Mouse (Mus musculus) erythroid progenitor cell, adult 5-6 weeks (primary cell): ENCODE measurements around the gene Eftud2. TPM values are rescaled to one million over a fixed set of nuclear protein-coding genes. Genes with fewer than 3 reads are reported as not detected.
A peak's percentile ranks its signal among the peaks of the same experiment; 100 is the strongest.

ENCODE experiments used
- ATAC-seq: replicated peaks from 2 replicates; pipeline ENCODE4 v1.8.0; 2016; ENCODE audit warnings: moderate number of reproducible peaks, mild to moderate bottlenecking, moderate TSS enrichment, inconsistent platforms; ENCODE audit not compliant: poor library complexity, low FRiP score, severe bottlenecking
- total RNA-seq, 2 experiments: library from RNA; stranded (forward) in 1 of 2; stranded (reverse) in 1 of 2; fragments of 150-400 nt in 1 of 2; fragments of 186-747, 209-891 nt in 1 of 2; gene quantifications; 2 replicates each; pipeline versions ENCODE4 v1.2.3 to v1.2.4; 2015 to 2017; ENCODE audit warnings: low replicate concordance in 2 of 2

Eftud2 gene
- total RNA-seq (2015; ENCODE audit: low replicate concordance) (93.7 and 136 TPM in 2 replicates), total RNA-seq (2017; ENCODE audit: low replicate concordance) (89.9 and 133 TPM in 2 replicates)

DNA sequence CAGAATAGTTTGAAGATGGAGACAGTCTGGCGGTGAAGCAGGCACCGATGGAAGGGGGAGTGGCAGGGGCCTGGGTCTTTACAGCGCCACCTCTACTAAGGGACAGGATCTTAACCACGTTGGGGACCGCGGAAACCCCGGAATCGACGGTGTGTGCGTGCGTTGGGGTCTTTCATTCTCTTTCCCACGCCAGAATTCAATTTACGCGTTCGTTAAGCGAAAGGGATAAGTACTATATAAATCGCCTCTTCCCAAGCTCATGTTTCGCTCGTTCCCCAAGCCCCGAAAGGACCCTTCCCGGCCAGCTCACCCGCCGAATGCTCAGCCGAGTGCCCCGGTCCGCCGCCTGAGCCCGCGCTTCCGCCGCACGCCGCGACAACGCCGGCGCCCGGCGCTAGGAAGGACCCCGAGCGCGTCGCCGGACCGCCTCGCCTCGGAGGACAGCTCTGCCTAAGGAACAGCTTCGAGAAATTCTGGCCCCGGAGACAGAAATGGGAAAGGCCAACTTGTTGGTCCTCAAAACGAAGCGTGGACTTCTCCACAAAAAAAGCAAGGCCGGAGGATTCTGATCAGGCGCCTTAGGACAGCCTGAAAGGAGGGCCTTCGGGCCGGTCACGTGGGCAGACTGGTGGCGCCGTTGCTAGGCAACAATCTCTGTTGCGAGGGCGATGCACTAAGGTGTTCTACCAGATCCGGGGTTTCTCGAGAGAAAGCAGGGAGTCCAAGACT is at the start of gene Eftud2, which contains the start of gene Ccdc103:
Gene Eftud2, minus strand, starts transcription at position 401 of the 729 bp plus-strand sequence.
Gene Ccdc103, plus strand, starts transcription at position 620 of the 729 bp plus-strand sequence.
- ATAC-seq: peak; percentile 87

DNA sequence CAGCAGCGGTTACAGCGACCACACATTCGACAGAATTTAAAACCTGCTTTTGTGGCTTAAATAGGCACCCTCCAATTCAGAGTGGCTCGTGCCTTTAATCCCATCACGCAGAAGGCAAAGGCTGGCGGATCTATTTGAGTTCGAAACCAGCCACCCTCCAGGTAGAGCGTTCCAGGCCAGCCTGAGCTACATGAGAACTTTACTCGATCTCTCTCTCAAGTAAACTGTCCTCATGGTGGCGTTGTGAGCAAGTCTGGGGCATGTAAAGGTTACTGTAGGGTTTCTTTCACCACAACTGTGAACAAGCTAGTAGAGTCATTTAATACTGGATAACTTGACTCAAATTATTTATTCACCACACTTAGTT is 44.5 kb upstream of the Eftud2 start:
- ATAC-seq: peak; percentile 59

DNA sequence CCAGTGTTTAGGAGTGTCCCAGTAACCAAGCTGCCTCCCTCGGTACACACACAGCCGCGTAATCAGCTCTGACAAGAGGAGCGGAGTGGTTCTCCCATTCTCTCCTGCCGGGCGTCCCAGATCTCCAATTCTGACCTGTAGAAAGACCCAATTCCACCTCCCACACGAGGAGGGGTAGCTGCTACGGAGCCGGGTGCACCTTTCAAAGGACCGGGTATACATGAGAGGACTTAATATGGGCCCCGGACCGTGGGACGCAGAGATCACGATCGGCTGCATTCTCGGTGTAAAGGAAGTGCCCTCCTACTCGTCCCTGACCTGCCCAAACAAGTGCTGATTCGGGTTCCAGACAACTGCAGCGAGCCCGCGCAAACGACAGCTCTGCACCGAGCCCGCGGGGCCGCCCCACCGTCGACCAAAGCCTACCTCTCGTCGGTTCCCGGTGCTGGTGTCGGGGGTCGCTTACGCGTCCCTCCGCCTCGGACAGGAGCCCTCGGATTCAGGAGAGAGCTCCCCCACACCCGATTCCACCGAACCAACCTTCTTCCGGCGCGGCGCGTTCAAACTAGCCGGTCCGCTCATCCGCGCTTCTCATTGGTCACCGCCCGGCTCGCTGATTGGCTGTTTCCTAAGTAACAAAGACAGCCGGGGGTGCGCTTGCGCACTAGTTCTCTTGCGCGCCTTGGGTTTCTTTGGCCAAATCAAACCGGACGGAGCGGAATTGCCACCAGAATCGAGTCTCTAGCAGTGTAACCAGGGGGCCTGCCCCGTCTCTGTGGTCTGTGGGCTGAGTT is 44.0 kb upstream of the Eftud2 start, which contains the start of gene Kif18b:
Gene Kif18b, minus strand, starts transcription at position 568 of the 794 bp plus-strand sequence.
- ATAC-seq: peak; percentile 93

DNA sequence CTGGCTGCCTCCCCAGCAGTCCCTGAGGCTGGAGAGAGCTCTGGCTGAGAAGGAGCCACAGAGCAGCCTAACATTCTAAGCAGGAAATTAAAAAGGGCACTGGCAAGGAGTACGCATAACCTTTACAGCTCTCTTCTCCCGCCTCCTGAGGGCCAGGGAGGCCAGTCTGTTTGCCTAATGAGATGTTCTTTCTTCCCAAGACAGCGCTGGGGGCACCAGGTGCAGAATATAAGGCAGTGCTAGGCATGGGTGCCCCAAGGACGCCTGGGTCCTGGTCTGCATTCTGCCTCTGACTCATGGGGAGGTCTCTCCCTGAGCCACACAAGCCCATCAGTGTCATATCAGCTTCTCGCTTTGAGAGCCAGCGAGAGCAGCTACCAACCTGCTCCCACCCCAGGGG is 40.7 kb upstream of the Eftud2 start:
- no peak for ATAC-seq

DNA sequence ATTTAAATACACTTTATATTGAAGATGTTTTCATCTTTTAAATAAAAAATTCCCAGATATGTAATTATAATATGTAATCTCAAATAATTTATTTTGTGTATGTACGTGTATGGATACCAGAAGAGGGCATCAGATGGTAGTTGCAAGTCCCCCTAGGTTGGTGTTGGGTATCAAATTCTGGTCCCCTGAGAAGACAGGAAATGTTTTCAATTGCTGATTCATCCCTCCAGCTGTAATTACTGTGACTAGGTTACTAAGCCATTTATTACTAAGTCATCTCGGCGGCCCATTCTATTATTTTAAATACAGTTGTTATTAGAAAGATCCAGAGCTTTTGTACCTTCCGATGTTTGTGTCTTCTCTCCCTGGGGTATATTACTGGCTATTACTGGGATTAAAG is 37.3 kb upstream of the Eftud2 start:
- ATAC-seq: no peak

DNA sequence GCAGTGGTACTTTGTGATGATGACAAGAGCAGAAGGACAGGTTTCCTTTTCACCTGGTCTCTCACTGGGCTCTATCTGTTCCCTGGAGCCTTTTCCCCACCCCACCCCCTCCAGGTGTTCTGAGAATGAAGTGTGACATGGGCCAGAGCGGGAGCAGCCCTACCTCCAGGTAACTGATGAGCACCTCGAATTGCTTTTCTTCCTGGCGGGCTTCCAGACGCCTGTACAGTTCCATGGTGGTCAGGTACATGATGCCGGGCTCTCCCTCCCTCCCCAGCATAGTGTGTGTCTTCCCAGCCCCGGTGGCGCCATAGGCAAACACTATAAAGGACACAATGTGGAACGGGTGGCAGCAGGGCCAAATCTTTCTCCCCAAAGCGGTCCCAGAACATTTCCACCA is 34.6 kb upstream of the Eftud2 start:
- no peak for ATAC-seq

DNA sequence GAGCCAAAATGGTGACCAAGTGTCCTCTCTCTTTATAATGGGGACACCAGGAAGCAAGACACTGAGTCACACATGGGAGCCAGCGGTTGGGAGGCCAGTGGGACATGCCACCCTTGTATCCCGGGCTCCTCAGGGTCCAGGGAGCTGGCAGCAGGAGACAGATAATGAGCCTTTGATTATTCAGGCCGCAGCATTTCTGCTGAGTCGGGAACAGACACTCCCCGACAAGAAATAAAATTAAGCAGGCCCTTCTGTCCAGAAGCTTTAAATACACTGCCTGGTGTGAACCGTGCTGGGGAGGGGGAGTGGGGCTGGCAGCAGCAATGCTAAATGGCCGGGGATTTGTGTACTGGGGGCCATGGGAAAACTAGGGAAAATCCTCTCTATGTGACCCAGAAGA is 30.6 kb upstream of the Eftud2 start:
- no peak for ATAC-seq

DNA sequence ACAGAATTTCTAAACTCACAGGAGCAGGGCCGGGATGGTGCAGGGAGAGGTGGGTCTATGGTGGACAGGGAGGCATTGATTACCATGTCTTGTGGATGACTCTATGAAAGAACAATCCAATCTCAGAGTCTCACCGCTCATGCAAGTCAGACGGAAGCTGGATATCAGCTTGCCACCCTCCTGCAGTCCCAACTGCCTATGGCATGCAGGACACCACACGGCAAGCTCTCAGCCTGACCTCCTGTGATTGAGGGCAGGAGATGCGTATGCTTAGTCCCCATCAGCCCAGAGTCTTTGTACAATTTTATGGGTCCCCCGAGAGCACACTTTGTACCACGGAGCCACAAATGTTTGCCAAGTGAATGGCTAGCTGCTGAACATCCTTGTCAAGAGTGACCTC is 22.9 kb upstream of the Eftud2 start:
- ATAC-seq: no peak

DNA sequence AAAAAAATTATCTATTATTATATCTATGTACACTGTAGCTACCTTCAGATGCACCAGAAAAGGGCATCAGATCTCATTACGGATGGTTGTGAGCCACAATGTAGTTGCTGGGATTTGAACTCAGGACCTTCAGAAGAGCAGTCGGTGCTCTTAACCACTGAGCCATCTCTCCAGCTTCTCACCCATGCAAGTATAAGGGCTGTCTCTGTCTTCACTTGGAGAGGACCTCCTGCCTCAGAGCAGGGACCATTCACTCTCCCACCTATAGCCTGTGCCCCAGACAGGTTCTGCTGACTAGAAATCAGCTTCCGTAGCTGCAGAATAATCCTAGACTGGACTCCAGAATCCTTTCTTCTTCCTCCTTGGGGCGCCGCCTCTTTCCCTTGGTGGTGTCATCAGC is 21.3 kb upstream of the Eftud2 start:
- no peak for ATAC-seq

DNA sequence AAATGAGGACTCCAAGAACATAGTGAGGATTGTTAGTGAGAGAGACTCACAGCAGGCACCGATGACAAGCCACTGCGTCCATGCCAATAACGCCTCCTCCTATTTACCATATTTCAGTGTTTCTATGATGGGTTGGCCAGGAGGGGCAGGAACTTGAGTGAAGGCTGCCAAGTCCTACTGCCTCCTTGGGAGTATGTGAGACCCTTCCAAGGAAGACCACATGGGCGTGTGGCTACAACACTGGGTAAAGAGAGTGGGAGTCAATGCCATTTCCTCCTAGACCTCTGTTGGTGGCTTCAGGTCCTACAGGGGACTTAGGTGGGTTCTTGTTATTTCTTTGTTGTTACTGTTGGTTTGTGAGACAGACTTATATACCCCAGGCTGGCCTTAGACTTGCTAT is 20.4 kb upstream of the Eftud2 start:
- ATAC-seq: 0 out of 2 replicates have a peak, but pooled peaks have one; percentile 6

DNA sequence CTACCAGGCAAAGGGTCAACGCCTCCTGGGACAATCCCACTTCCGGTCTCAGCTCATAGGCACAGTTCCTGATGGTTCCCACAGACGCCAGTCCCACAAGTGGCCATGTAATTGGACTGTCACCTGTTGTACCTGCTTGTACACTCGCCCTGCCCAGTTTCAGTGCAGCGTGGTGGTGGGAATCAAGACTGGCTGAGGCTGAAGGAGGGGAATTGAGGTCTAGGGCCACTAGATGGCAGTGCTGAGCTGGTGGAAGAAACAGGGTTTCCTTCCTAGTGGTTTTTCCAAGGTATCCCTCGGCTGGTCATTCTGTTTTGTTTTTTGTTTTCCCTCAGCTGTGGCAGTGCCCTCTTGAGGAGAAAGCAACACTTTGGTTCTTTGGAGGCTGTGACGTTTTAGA is 20.0 kb upstream of the Eftud2 start, which contains the start of gene Gfap:
Gene Gfap, minus strand, starts transcription at position 150 of the 400 bp plus-strand sequence.
- ATAC-seq: peak; percentile 46

DNA sequence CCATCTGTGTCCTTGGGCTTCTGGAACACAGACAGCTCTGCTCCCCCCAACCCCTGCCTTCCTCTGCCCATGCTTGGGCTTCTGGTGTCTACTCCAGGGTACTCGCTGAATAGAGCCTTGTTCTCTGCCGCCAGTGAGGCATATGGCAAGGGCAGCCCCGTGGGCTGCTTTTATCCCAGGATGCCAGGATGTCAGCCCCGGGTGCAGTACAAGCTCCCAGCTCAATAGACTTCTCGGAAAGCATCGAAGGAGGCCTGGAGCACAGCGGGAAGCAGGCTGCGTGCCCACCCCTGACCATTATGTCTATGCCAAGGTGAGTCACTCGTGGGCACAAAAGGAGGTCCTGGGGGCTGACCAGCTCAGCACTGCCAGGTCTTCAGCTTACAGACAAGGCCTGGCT is 17.6 kb upstream of the Eftud2 start:
- ATAC-seq: no peak

DNA sequence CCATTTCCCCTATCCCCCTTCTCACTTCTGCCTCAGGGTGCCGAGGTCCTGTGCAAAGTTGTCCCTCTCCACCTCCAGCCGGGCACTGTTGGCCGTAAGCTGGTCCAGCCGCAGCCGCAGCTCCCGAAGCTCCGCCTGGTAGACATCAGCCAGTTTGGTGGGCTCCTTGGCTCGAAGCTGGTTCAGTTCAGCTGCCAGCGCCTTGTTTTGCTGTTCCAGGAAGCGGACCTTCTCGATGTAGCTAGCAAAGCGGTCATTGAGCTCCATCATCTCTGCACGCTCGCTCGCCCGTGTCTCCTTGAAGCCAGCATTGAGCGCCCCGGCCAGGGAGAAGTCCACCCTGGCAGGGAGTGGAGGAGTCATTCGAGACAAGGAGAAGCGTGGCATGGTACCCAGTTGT is 15.9 kb upstream of the Eftud2 start:
- no peak for ATAC-seq

DNA sequence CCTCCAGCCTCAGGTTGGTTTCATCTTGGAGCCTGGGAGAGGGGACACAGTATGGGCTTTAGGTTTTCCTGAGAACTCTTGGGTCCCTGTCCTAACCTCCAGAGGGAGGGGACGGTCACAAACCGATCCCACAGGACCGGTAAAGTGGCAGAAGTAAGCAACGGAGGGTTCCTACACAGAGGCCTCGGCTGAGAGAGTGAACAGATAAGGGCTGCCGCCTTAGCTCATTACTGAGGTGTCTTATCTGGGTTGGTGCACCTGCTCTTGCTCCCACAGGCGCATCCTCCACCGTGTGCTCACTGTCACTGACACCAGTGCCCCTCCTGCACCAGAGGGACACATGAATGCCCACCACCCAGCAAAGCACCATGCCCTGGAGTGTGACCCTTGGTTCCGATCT is 15.0 kb upstream of the Eftud2 start:
- peak; percentile 82 for ATAC-seq

DNA sequence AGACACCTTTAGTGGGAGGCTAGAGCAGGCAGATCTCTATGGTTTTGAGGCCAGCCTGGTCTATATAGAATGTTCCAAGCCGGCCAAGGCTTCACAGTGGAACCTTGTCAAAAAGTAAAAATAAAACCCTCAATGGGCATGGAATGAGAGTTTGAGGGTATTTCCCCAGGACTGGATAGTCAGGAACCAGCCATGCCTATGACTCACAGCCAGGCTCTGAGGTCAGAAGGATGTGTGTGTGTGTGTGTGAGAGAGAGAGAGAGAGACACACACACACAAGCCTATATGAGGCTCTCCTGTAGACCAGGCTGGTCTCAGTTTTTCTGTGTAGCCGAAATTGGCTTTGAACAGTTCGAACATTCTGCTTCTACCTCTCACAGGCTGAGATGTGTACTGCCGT is 13.9 kb upstream of the Eftud2 start:
- ATAC-seq: no peak

DNA sequence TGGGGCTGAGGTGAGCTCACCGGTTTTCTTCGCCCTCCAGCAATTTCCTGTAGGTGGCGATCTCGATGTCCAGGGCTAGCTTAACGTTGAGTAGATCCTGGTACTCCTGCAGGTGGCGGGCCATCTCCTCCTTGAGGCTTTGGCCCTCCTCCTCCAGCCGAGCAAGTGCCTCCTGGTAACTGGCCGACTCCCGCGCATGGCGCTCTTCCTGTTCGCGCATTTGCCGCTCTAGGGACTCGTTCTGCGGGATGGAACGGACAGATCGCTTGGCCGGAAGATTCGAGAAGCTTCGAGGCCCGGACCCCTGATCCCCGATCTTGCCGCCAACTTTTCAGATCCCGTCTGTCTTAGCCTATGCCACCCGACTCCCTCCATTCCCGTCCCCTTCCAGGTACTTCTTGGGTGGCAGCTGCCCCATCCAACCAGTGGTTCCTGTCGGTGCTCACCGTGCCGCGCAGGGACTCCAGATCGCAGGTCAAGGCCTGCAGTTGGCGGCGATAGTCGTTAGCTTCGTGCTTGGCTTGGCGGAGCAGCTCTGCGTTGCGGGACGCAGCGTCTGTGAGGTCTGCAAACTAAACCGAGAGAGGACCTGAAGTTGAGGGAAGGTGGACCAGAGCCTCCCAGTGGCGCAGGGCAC is 12.3 kb upstream of the Eftud2 start:
- ATAC-seq: peak; percentile 81

DNA sequence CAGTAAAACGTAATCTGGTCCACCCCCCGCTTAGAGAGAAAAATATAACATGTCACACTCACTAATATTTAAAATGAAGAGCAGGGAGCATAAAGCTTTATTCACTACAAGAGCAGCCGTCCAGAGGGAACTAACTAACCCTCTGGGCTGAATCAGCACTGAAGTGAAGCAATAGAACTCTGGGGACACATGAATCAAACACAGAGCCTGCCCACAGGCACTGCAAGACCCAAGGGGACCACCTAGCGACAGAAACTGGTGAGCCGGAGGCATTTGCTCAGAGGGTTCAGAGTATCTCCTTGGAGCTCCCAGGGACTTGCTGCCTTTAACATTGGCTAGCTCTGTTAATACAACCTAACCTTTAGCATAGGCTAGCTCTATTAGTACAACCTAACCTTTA is 9.3 kb upstream of the Eftud2 start:
- ATAC-seq: no peak

DNA sequence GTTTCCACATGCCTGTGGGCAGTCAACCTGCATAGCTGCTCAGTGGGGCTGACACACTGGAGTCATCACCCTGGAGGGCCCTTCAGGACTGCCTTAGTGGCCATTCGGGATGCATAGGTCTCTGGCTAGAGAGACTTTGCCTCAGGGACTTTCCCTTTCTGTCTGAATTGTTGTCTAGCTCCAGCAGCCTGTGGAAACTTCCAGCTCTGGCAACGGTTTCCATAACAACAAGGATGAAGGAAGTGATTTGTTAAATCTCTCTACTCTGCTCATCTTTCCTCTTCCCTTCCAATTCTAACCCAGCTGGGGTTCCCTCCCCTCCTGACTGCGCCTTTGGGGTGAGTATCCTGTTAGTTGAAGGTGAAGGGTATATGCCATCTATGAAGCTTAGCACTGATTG is 7.3 kb upstream of the Eftud2 start:
- ATAC-seq: no peak

DNA sequence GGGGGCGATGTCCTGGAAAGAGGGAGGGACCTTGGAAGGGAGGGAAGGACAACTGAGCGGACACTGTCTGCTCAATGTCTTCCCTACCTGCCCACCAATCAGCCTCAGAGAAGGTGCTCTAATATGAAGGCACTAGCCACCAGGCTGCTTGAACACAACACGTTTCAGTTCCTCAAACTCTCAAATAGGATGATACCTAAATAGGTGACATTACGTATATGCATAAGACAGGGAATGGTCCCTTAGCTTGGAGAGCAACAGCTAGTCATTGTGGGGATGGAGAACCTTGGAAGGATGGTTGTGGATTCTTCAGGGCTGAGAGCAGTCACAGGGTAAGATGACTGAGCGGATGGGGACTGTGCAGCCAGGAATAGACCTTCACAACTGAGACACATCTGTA is 6.6 kb upstream of the Eftud2 start:
- no peak for ATAC-seq

DNA sequence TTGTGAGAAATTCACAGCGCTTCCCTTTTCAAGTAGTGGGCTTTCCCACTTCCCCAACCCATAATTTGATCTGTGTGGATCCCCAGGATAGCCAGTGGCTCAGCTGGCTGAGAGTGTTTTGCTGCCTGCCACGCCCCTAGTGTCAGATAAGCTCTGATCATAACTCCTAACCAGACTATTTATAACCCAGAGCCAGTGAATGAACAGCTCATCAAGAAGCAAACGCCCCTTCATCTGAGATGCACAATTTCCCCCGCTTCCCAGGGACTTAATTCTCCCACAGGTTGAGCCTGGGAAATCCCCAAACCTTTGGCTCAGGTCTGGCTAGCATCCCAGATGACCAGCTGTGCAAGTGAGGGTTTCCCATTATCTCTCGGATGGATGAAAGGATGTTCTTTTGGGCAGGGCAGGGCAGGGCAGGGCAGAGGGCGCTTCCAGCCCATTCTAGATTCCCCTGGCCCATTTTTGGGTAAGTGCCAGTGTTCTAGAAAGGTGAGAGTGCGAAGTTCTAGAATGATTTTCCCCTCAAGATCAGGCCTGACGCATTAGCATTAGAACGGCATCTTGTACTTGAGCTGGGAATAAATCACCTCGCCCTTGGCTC is 3.9 kb upstream of the Eftud2 start, which contains the start of gene Fam187a:
Gene Fam187a, plus strand, starts transcription at position 554 of the 604 bp plus-strand sequence.
- ATAC-seq: no peak
